Mouse (Mus musculus): ENCODE measurements around the gene C330021F23Rik. TPM values are rescaled to one million over a fixed set of nuclear protein-coding genes. Genes with fewer than 3 reads are reported as not detected.
A peak's percentile ranks its signal among the peaks of the same experiment; 100 is the strongest.
"Not testable (repeated sequence)": the region's sequence is repeated elsewhere in the genome, so short reads cannot be mapped to it uniquely, and the experiment has no call there.

C330021F23Rik gene
- polyA plus RNA-seq, 1 experiment from 2014 or later: 0.76 TPM

DNA sequence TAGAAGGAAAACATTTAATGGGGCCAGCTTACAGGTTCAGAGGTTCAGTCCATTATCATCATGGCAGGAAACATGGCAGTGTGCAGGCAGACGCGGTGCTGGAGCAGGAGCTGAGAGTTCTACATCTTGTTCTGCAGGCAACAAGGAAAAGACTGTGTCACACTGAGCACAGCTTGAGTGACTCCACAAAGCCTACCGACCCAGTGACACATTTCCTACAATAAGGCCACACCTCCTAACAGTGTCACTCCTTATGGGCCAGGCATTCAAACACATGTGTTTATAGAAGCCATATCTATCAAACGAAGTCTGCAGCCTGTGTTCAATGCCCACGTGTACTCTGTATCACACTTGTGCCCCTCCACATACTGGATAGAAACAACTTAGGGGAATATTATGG, 2.0 kb downstream of the C330021F23Rik start:
- Histone ChIP-seq H3K27me3 (replicated peaks; ENCODE audit: control insufficient read depth, insufficient read depth, low read length) (no peaks in the 10 kb centered on the region), H3K27ac (ENCODE audit: low read depth, low read length) (no peak overlapping the region), H3K4me1 (replicated peaks; ENCODE audit: control insufficient read depth, insufficient read depth, low read length) (peaks cover 7% of the 10 kb centered on the region; the same call in 1 of the 2 replicates), H3K4me2 (replicated peaks; ENCODE audit: low read depth) (no peak overlapping the region), H3K36me3 (ENCODE audit: control insufficient read depth, insufficient read depth) (no peaks in the 10 kb centered on the region), H3K4me3 (ENCODE audit: low read depth, low read length) (no peak overlapping the region), H3K9ac (ENCODE audit: low read depth, low read length) (no peak overlapping the region), H3K9me3 (ENCODE audit: control insufficient read depth) (no peaks in the 10 kb centered on the region)
- ATAC-seq: no peak
- TF ChIP-seq CTCF (IDR thresholded peaks at IDR 0.05; ENCODE audit: low read depth): no peak
- WGBS: 72% methylated on average over 5 of the region's 5 CpGs

DNA sequence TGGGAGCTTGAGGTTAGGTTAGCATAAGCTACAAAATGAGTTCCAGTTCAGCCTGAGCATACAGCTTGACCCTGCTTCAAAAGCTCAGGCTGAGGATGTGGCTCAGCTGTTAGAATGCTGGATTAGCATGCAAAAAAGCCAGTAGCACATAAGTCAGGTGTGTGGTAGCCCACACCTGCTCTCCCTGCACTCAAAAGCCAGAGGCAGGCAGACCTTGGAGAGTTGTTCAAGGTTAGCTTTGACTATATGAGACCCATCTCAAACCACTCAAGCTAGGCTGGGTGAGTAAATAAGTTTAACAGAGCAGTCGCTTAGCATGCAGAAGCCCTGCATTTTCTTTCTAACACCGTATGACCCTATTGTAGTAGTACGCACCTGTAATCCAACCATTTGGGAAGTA, 6.8 kb downstream of the C330021F23Rik start:
- Histone ChIP-seq H3K4me1 (replicated peaks; ENCODE audit: control insufficient read depth, insufficient read depth, low read length) (0 out of 2 replicates have a peak, but pooled peaks cover 2% of the 10 kb centered on the region), H3K4me2 (replicated peaks; ENCODE audit: low read depth) (no peak overlapping the region), H3K9ac (ENCODE audit: low read depth, low read length) (no peak overlapping the region), H3K36me3 (ENCODE audit: control insufficient read depth, insufficient read depth) (no peaks in the 10 kb centered on the region), H3K27me3 (replicated peaks; ENCODE audit: control insufficient read depth, insufficient read depth, low read length) (no peaks in the 10 kb centered on the region), H3K9me3 (ENCODE audit: control insufficient read depth) (no peaks in the 10 kb centered on the region), H3K27ac (ENCODE audit: low read depth, low read length) (no peak overlapping the region), H3K4me3 (ENCODE audit: low read depth, low read length) (no peak overlapping the region)
- ATAC-seq: no peak
- WGBS: 95% methylated on average over 3 of the region's 3 CpGs
- no peak for TF ChIP-seq CTCF (IDR thresholded peaks at IDR 0.05; ENCODE audit: low read depth)

DNA sequence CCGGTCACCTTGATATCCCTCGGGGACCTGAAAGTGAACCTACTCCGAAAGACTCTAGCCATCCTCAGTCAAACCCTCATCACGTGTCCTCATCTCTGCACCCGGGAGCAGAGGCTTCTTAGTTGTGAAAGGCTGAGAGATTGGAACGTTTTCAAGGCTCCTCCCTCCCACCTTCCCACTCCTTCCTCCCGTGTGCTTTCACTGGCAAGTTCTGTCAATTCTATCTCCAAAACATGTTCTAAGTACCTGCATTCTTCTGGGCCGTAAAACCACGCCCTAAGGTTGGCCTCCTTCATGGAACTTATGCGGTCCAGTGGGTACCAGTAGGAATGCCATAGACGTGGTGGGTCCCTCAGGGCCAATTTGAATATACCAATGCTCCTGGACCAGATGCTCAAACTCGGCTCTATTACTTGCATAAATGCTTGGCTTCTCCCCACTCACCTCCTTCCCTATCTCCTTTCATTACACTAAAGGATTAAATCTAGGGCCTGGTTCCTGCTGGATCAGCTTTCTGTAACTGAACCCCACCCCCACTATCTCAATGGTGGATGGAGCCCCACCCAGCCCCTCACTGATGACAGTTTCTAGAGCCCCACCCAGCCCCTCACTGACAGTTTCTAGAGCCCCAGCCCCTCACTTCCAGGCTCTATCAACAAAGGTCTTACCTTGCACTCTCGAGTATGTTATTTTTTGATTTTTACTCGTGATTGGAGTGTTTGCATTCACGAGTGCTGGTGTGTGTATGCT, 8.6 kb downstream of the C330021F23Rik start:
- Histone ChIP-seq H3K4me3 (ENCODE audit: low read depth, low read length) (no peak overlapping the region), H3K36me3 (ENCODE audit: control insufficient read depth, insufficient read depth) (no peaks in the 10 kb centered on the region), H3K27me3 (replicated peaks; ENCODE audit: control insufficient read depth, insufficient read depth, low read length) (no peaks in the 10 kb centered on the region), H3K4me2 (replicated peaks; ENCODE audit: low read depth) (no peak overlapping the region), H3K27ac (ENCODE audit: low read depth, low read length) (no peak overlapping the region), H3K9ac (ENCODE audit: low read depth, low read length) (no peak overlapping the region), H3K9me3 (ENCODE audit: control insufficient read depth) (no peaks in the 10 kb centered on the region), H3K4me1 (replicated peaks; ENCODE audit: control insufficient read depth, insufficient read depth, low read length) (0 out of 2 replicates have a peak, but pooled peaks cover 3% of the 10 kb centered on the region)
- no peak for TF ChIP-seq CTCF (IDR thresholded peaks at IDR 0.05; ENCODE audit: low read depth)
- 45% methylated on average over 15 of the region's 15 CpGs for WGBS
- 0 out of 2 replicates have a peak, but pooled peaks have one; percentile 18 for ATAC-seq

DNA sequence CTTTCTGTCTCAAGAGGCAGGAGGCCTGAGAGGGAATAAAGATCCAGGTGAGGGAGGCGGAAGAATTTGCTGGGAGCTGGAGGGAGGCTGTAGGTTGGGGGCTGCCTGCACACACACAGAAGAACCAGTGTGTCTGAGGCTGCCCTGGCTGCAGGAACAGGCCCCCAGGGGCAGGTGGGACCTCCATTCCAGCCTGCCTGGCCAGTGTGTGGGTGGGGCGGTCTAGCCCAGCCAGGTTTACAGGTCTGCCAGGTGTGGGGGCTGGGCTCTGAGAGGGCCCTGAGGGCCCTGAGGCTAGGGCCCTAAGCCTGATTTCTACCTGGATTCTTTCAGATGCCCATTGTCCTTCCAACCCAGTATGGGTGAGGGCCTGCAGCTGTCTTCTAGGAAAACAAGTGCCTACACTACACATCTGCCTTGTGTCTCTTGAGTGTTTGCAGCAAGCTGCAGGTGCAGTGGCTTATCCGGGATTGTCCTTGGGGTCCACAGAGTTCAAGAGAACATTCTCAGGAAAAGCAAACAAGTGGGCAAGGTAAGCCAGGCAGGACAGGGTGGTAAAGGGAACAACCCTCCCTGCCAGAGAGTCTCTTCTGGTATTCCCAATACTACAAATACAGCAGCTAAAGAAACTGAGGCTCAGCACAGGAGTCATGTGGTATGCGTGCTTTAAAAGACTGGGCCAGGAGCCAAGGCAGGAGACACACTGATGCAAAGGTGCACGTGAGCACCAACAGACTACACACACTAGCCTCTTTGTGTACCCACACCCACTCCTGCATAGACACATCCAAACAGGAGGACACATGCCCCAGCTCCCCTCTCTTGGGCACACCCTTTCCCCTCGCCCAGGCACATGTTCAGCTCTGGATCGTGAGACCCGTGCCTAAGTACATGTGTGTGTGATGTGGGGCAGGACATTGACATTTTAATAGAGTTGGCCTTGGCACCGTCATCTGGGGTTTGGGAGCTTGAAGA, 11.9 kb downstream of the C330021F23Rik start:
- ATAC-seq: peak; percentile 34
- Histone ChIP-seq H3K4me3 (ENCODE audit: low read depth, low read length) (no peak overlapping the region), H3K27me3 (replicated peaks; ENCODE audit: control insufficient read depth, insufficient read depth, low read length) (no peaks in the 10 kb centered on the region), H3K36me3 (ENCODE audit: control insufficient read depth, insufficient read depth) (no peaks in the 10 kb centered on the region), H3K9ac (ENCODE audit: low read depth, low read length) (no peak overlapping the region), H3K4me2 (replicated peaks; ENCODE audit: low read depth) (no peak overlapping the region), H3K9me3 (ENCODE audit: control insufficient read depth) (no peaks in the 10 kb centered on the region), H3K4me1 (replicated peaks; ENCODE audit: control insufficient read depth, insufficient read depth, low read length) (0 out of 2 replicates have a peak, but pooled peaks cover 3% of the 10 kb centered on the region), H3K27ac (ENCODE audit: low read depth, low read length) (no peak overlapping the region)
- 56% methylated on average over 9 of the region's 9 CpGs for WGBS
- no peak for TF ChIP-seq CTCF (IDR thresholded peaks at IDR 0.05; ENCODE audit: low read depth)

DNA sequence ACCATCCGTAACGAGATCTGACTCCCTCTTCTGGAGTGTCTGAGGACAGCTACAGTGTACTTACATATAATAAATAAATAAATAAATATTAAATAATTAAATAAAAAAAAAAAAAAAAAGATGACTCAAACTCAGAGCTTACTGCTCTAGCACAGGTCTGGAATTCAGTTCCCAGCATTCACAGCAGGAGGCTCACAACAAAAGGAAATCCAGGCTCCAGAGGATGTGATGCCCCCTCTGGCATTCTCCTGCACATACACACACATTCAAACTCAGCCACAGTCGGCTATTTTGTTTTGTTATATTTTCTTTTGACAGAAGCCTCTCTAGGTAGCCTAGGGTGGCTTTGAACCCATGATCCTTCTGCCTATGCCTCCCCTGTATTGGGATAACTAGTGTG, 14.2 kb downstream of the C330021F23Rik start:
- not testable (repeated sequence) for H3K4me2 ChIP-seq (replicated peaks; ENCODE audit: low read depth); H3K36me3 ChIP-seq (ENCODE audit: control insufficient read depth, insufficient read depth); H3K4me1 ChIP-seq (replicated peaks; ENCODE audit: control insufficient read depth, insufficient read depth, low read length); H3K27me3 ChIP-seq (replicated peaks; ENCODE audit: control insufficient read depth, insufficient read depth, low read length); ATAC-seq; H3K27ac ChIP-seq (ENCODE audit: low read depth, low read length); H3K4me3 ChIP-seq (ENCODE audit: low read depth, low read length); H3K9me3 ChIP-seq (ENCODE audit: control insufficient read depth); H3K9ac ChIP-seq (ENCODE audit: low read depth, low read length)
- WGBS: 91% methylated on average over 1 of the region's 3 CpGs

DNA sequence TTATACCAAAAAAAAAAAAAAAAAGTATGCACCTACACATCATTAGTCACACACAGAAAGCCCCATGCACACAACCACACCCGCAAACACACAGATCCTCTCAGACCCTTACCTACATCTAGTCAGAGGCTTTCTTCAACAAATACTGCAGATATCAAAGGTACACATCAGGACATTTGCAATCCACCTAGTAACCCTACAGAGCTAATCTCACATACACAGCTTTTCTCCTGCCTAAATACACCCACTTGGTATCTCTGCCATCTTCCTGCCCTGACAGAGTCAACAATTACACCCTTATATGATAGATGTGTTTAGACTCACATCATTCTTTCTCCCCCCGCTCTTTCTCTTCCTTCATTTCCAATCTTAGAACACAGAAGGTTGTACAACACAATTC, 18.7 kb downstream of the C330021F23Rik start:
- no peaks in the 10 kb centered on the region for H3K9me3 ChIP-seq (ENCODE audit: control insufficient read depth)
- no peak overlapping the region for H3K4me2 ChIP-seq (replicated peaks; ENCODE audit: low read depth)
- WGBS: 88% methylated on average over 2 of the region's 2 CpGs
- TF ChIP-seq CTCF (IDR thresholded peaks at IDR 0.05; ENCODE audit: low read depth): no peak
- no peak overlapping the region for H3K4me3 ChIP-seq (ENCODE audit: low read depth, low read length)
- H3K27me3 ChIP-seq (replicated peaks; ENCODE audit: control insufficient read depth, insufficient read depth, low read length): no peaks in the 10 kb centered on the region
- H3K27ac ChIP-seq (ENCODE audit: low read depth, low read length): no peak overlapping the region
- H3K36me3 ChIP-seq (ENCODE audit: control insufficient read depth, insufficient read depth): no peaks in the 10 kb centered on the region
- H3K9ac ChIP-seq (ENCODE audit: low read depth, low read length): no peak overlapping the region
- no peaks in the 10 kb centered on the region for H3K4me1 ChIP-seq (replicated peaks; ENCODE audit: control insufficient read depth, insufficient read depth, low read length)
- no peak for ATAC-seq
